Mouse (Mus musculus) cerebellum, adult 18-20 months (tissue): ENCODE measurements around the gene Slc37a4.
A peak's percentile ranks its signal among the peaks of the same experiment; 100 is the strongest.
"Not testable (repeated sequence)": the region's sequence is repeated elsewhere in the genome, so short reads cannot be mapped to it uniquely, and the experiment has no call there.

ENCODE experiments used
- DNase-seq, 2 experiments: peaks; one replicate each; pipeline ENCODE4 v3.0.0; 2021

The Slc37a4 gene

DNA sequence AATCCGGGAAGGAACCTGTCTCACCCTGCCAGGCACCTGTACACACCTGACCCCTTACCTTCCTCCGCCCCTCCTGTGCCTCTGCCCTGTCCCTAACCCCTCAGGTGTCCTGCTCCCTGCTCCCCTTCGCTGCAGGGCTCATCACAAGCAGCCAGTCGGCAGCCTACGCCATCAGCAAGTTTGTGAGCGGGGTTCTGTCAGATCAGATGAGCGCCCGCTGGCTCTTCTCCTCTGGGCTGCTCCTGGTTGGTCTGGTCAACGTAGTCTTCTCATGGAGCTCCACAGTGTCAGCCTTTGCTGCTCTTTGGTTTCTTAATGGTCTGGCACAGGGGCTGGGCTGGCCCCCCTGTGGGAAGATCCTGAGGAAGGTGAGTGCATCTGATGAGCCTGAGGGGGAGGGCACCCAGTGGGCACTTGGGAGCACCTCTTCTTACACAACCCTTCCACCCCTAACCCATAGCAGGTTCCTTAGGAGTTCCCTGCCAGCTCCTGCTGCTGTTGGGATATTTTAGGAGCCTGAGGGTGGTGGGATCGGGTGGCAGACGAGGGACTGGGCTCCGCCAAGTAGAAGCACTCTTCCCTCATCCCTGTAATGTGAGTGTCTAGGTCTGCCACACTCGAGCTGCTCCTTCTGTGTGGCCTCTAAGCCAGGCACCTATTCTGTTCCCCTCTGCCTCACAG, 2.6 kb downstream of the Slc37a4 start:
- no peak for DNase-seq

DNA sequence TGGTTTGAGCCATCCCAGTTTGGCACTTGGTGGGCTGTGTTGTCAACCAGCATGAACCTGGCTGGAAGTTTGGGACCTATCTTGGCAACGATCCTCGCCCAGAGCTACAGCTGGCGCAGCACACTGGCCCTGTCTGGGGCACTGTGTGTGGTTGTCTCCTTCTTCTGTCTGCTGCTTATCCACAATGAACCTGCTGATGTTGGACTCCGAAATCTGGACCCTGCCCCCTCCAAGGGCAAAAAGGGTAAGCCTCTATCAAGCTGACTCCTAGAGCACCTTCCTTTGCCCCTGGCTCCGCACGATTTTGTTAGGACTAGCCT, 3.1 kb downstream of the Slc37a4 start:
- no peak for DNase-seq

DNA sequence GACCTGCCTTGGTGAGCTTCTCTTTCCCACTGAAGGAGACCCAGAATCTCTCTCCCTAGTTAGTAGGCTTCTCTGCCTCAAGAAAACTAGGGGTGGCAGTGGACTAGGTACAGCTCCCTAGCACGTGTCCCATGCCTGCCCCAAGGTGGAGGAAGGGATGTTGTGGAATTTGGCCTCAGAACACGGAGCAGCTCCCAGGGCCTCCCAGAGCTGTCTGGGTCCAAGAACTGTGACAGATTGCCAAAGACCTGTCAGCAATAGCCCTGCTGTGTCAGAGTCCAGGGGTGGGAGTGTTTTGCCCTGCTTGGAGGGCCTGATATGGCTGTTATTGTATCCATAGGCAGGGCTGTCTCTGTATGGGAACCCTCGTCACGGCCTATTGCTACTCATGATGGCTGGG, 4.4 kb downstream of the Slc37a4 start:
- no peak for DNase-seq

DNA sequence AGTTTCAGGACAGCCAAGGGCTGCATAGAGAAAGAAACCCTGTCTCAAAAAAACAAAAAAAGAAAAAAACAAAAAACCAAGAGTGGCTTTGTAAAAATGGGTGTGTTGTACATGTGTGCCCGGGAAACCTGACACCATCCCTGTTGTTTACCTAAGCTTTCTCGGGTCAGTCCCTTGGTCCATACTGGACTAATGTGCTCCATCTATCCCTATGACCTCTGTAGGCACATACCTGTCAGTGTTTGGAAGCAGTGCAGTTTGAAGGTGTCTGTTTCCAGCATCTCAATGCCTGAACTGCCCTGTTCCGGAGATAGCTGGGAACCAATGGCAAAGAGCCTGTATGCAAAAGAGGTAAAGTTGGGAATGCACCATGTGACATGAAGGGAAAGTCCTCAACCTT, 8.4 kb downstream of the Slc37a4 start:
- no peak for DNase-seq

DNA sequence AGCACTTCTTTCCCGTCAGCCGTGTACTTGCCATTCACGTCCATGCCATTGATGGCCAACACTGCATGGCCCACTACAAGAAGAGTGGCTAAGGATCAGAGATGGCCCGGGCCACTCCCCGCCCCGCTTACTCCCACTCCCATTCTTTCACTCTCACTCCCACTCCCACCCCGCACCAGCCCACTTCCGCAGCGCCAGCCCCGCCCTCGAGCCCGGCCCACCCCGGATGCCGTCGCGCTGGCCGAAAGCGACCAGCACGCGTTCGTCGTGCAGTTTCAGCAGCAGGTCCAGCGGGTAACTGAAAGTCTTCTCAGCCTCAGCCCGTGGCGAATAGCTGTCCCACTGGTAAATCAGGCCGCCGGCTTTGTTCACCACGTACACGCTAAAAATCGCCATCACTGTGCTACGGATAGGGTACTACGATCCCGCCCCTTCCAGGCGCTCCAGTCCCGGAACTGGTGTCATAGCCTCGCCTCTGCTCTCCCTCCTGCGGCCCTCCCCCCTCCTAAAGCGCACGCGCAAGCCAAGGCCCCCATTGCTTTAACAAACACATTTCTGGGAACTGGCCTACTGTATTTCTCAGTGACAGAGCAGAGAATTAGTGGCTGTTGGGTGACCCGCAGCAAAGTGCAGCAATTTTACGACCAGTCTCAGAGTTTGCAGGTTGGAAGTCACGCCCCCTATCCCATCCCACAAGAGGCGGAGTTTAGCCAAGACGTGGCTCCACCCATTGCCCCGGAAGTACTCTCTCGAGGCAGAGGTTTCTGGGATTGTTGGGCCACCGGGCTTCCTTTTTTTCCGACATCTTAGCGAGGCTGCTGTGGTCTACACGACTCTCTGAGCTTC, 10.5 kb downstream of the Slc37a4 start, which contains the start of the genes Rps25 and Trappc4:
TSS of gene Rps25 (plus strand) at position 234 of the 846 bp plus-strand sequence.
TSS of gene Trappc4 (minus strand) at position 695 of the 846 bp plus-strand sequence.
- peak; percentile 93 for DNase-seq

DNA sequence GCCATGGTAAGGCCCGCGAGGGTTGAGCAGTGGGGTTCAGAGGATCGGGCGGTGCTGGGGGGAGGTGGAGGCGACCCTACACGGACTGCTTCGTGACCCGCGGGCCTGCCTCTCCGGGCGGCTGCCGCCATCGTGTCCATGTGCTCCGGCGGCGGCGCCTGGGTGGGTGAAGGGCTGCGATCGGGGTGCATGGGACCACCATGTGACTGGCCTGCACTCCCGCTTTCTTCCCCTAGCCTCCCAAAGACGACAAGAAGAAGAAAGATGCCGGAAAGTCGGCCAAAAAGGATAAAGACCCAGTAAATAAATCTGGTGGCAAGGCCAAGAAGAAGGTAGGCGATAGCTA, 11.1 kb downstream of the Slc37a4 start:
- no peak for DNase-seq

DNA sequence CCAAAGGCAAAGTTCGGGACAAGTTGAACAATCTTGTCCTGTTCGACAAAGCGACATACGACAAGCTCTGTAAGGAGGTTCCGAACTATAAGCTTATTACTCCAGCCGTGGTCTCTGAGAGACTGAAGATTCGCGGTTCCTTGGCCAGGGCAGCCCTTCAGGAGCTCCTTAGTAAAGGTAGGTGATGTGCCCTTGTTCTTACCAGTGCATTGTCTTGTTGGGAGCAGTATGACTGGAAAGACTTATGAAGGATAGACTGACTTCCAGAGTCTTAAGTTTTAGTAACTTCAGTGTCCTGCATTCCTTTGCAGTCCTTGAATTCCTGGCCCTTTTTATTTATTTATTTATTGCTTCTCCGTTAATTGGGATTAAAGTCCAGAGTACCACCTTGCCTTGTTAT, 12.0 kb downstream of the Slc37a4 start:
- not testable (repeated sequence) for DNase-seq

DNA sequence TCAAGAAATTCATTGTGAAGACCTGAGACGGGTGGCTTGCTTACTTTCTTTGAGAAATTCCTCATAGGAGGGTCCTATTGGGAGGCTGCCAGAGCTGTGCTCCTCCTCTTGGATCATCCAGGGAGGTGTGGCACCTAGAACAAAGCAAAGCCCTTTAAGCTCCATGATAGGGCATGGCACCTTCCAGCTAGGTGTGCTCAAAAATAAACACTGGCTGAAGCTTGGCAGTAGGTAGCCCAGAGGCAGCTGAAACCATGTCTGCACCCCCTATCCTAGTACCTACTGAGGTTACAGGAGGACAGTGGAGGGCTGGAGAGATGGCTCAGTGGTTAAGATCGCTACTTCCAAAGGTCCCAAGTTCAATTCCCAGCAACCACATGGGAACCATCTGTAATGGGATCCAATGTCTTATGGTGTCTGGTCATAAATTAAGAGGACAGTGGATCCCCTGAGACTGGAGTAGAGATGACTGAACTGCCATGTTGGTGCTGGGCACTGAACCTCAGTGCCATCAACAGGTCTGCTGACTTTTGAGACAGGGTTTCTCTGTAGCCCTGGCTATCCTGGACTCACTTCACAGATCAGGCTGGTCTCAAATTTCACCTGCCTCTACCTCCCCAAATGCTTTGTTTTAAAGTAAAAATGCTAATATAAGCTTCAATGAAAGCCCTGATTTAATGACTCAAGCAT, 14.1 kb downstream of the Slc37a4 start:
- no peak for DNase-seq

DNA sequence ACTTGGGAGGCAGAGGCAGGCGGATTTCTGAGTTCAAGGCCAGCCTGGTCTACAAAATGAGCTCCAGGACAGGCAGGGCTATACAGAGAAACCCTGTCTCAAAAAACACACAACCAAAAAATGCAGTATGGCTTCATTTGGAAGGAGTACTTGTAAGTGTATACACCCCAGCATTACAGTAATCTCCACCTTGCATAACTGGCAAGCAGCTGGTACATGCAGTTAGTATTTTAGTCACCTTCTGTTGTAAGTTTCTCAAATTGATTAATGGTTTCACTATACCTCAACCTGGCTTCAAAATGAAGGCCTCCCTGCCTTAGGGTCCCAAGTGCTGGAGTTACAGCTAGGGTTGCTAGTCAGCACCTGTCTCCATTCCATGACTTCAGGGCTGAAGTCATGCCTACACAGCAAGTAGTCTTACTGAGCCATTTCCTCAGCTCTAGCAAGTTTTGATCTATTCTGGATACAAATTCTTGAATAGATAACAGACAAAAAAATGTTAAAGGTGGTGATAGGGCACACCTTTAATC, 15.0 kb downstream of the Slc37a4 start:
- DNase-seq: no peak

DNA sequence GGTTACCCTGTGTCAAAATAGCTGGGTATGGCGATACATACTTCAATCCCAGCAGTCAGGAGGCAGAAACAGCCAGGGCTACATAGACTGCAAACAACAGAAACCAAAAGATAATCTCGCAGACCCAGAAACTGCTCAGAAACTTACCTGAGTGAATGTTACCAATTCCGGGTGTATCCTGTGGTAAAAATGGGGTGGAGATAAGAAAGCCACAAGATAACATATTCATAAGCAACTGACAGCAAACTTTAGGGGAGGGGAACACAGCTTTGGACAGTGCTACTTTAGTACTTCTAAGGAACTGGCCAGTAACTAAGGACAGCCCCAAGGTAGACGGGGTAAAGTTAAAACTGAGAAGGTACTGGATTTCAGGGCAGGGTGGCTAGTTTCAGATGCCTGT, 15.7 kb downstream of the Slc37a4 start:
- DNase-seq: no peak

DNA sequence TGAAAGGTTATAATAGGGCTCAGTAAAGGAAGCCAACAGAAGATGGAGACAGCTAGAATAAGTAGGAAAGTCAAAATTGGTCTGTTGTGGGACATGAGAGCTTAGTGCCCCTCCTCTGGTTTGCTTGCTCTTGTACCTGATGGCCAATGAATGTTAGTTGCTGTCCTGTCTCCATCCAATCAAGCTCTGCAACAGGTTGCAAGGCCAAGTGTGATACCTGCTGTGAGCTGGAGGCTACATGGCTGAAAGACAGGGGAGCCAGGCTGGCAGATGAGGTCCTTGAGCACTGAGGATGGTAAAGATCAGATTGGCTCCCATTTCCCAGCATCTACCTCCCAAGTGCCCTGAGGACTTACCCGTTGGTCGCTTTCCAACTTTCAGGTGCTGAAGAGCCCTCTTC, 16.1 kb downstream of the Slc37a4 start:
- DNase-seq: no peak

DNA sequence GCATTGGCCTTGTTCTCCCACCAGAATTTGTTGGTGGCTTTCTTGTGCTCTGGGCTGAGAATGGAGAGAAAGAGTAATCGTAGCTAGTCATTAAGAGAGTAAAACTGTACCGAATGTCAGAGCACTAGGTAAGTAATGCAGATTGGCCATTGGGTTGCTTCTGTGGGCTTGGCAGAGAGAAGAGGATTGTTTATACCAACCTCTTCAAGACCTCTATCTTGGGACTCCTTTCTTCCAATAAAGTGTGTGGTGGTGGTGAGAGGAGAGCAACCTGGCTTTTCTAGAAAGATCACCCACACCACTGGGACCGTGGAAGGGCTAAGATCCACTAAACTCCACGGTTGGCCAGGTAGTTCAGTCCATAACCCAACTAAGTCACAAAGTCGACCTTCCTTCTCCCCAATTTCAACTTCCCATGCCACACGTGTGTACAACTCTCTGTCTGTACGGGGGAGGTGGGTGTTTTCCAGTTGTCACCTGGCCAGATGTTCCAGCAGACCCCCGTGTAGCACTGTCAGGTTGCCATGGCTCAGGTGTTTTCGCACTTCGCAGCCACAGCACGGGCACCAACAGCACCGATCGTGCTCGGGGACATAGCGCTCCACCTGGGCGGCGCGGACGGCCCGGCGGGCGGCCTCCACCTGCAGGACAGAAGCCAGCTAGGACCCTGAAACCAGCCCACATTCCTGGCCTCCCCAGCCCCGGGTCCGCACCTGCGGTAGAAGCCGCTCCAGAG, 20.7 kb downstream of the Slc37a4 start:
- DNase-seq: no peak

DNA sequence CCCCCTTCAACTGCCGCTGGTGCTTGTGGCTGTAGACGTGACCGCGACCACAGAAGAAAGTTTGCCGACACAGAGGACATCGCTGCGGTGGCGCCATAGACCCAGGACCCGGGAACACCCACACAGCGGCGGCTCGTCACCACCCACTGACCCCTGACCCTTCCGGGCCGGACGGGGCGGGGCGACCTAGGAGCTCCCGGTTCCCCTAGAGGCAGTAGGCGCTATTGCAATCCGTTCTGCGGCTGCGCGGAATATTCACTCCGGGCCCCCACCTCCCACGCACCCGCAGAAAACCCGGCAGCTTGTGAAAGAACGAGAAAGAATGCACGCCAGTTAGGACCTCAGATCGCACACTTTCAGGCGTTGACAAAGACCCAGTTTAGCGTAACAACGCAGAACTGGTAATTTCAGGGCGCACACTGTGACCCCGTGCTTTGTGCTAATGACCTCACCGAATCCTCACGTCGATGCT, 21.3 kb downstream of the Slc37a4 start:
- DNase-seq: peak; percentile 95 to 97

DNA sequence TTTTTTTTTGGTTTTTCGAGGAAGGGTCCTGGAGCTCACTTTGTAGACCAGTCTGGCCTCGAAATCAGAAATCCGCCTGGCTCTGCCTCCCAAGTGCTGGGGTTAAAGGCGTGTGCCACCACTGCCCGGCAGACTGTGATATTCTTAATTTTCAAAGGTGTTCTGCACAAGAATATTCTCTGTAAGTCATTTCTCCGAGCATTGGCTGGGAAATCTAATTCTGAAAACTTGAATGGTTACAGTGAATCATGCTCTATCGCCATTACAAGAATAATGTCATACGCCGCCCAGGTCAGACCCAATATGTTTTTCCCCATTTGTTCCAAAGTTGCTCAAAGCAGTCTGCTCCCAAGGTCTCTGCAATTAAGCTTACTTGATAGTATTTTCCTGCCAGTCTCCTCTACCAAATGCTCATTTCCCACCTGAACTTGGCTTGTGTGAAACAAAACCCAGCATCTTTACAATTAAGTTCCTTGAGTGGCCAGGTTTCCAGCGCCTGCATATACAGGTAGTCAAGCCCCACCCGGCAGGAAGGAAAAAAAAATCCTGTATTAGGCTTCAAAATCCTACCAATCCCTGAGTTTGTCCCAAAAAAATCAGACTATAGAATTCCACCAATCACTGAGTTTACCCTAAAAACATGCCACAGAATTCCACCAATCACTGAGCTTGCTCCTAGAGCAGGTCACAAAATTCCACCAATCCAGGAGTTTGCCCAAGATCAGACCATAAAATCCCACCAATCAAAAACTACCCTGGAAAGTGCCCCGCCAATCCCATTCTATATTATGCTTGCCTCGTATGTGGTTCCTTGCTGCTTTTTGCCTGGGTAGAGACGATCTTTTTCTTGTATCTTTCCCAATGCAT, 22.1 kb downstream of the Slc37a4 start, which contains the start of gene Ccdc84:
TSS of gene Ccdc84 (minus strand) at position 51 of the 867 bp plus-strand sequence.
- peak; percentile 23 to 38 for DNase-seq

DNA sequence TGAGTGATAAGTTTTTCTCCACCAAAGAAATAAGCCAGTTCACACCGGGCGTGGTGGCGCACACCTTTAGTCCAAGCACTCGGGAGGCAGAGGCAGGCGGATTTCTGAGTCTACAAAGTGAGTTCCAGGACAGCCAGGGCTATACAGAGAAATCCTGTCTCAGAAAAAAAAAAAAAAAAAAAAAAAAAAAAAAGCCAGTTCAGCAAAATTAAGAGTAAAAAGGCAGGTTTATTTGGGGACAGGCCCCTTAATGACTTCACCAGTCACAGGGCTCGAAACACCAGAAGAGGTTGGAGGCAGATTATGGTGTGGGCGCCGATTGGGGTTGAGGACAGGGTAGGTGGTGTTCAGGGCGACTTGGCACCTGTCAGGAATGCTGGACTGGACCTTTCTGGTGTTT, 23.1 kb downstream of the Slc37a4 start:
- not testable (repeated sequence) for DNase-seq

DNA sequence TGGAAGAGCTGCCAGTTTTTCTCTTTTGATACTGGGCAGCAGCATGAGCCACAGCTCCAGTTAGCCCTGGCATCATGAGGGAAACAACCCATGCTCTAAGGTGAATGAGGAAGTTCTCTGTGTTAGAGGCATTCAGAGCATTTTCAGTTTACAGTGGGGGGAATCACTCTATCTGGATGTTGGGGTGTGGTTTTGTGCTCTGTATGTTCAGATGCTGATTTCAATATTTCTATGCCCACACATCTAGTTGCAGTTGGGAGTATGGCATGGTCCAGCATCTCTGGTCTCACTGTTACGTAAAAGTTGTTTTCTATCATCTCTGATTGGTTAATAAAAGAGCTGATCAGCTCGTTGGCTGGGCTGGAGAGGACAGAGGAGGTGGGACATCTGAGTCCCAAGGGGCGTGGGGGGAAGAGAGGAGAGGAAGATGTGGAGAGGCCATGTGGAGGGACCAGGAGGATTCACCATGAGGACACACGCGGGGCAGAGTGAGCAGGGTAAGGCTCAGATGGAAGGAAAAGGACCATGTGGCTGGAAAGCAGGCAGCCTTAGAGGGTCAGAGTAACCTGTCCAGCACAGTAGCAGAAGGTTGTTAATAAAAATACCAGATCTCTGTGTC, 23.7 kb downstream of the Slc37a4 start:
- DNase-seq: no peak

DNA sequence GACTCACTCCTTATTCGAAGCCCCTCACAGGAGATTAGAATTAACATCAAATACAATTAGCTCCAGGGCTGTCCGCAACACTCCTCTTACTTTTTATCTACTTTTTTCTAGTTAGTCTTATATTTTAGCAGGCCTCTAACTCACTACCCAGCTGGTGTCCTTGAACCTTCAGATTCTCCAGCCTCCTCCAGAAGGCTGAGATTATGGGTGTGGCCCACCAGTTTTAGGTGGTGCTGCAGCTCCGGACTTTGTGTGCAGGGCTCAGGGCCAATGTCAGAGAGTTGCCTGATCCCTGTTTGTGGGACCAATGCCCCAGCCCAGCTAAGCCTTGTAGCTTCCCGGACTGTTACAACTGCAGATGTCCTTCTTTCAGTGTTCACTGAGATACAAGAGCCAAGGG, 26.9 kb downstream of the Slc37a4 start:
- DNase-seq: no peak

DNA sequence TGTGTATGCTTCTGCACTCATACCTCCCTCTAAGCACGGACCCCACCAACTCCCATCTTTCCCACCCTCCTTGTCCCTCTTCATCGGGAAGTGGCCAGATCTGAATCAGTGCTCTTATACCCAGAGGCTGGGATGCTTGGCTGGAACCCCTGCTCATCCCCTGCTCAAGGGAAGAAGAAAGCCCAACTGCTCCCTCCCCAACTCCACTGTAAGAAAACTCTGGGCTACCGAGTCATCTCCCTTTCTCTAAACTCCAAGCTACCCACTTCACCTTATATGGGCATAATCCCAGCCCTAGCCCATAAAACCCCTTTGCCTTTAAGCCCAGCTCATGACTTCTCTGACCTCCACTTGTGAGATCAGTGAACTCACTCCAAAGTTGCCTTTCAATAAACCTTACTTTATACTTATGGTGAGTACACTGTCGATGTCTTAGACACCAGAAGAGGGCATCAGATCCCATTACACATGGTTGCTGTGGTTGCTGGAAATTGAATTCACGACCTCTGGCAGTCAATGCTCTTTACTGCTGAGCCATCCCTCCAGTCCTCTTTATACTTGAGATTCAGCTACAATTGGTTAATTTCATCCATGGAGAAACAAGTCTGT, 36.0 kb downstream of the Slc37a4 start:
- no peak for DNase-seq

DNA sequence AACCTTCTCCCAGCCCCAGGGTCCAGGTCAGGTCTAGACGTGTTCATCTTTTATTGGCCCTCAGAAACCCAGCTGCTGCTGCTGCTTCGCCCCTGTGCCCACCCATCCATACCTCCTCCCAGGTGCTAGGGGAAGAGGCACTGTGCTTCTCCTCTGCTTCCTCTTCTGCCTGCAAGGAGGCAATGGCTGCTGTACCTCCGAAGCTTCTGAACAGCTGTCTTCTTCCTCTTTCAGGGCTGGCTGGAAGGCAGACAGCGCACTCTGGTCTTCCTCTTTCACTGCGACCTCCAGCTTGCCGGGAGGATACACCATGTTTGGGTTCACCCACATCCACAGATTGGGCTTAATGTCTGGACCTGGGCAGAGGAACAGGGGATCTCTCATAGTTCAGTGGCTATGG, 39.1 kb downstream of the Slc37a4 start:
- DNase-seq: no peak

DNA sequence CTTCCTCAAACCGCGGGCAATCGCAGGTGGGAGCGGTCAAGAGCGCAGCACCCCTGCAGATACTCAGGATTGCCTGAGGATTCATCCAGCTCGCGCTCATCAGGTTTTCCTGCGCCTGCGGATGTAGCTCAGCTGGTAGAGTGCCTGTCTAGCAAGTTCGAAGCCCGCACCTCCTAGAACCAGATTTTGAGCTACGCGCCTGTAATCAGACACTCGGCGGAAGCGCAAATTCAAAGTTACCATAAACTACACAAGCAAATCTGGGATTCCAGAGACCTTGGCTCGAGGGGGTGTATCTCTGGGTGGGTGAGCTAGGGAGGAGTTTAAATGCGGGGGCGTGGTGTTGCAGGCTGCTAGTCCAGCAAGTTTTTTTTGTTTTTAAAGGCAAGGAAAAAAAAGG, 44.3 kb downstream of the Slc37a4 start, which contains the start of gene Foxr1:
TSS of gene Foxr1 (minus strand) at position 176 of the 400 bp plus-strand sequence.
- no peak for DNase-seq
